Mouse (Mus musculus) heart, adult 2 months (tissue): ENCODE measurements around the gene Pdk3.

Experiments used
- CTCF ChIP-seq: fragments of 200-600 bp; IDR thresholded peaks from 2 replicates; pipeline ENCODE4 v1.8.1; 2022; ENCODE audit warnings: antibody characterized with exemption, mild to moderate bottlenecking, moderate library complexity
- POLR2A ChIP-seq: fragments of 200-500 bp; IDR thresholded peaks from 2 replicates; pipeline ENCODE4 v1.6.1; 2011; ENCODE audit warnings: mild to moderate bottlenecking, low read depth, low read length, control low read depth; ENCODE audit not compliant: insufficient read depth

- no peak for TF ChIP-seq CTCF
- no peak for TF ChIP-seq POLR2A
Measured at GRCm38 (mm10) chrX:93730854-93731253, 101.1 kb downstream of the Pdk3 start.
